Mouse (Mus musculus): Measurements from ENCODE around the gene Gstp3. TPM values are rescaled to one million over a fixed set of nuclear protein-coding genes. Genes with fewer than 3 reads are reported as not detected.
"Not testable (repeated sequence)": the region's sequence is repeated elsewhere in the genome, so short reads cannot be mapped to it uniquely, and the experiment has no call there.

Gene Gstp3
- polyA plus RNA-seq, 1 experiment from 2014 or later = not detected

GRCm38 (mm10) chr19:4060044-4060898 lies 902 bp upstream of the Gstp3 start:
- not testable (repeated sequence) for H3K9me3 ChIP-seq (replicated peaks; ENCODE audit: control insufficient read depth, low read length, poor library complexity, severe bottlenecking); H3K4me3 ChIP-seq (ENCODE audit: low read depth, low read length); H3K9ac ChIP-seq (ENCODE audit: low read depth, low read length); ATAC-seq; H3K36me3 ChIP-seq (ENCODE audit: control insufficient read depth, insufficient read depth, low read length); H3K4me2 ChIP-seq (ENCODE audit: low read length); H3K27me3 ChIP-seq (ENCODE audit: control insufficient read depth, insufficient read depth, low read depth, low read length); H3K27ac ChIP-seq (ENCODE audit: low read length); H3K4me1 ChIP-seq (ENCODE audit: control insufficient read depth, insufficient read depth, low read length)
- 87% methylated on average over 8 of the region's 8 CpGs for WGBS

DNA sequence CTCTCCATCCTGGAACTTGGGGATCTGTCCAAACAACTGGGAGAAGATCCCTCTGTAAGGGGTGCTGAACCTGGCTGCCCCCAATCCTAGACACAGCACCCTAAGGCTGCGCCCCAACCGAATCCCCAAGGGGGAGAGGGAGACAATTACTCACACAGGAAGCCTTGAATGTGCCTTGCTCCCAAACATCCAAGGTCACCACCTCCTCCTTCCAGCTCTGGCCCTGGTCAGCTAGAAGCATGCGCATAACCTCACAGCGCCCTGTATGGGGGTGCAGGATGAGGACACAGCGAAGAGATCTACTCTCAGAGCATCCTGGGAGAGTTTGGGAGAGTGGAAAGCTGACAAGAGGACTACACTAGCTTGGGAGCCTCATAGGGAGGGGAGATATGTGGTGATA lies 788 bp downstream of the Gstp3 start:
- no peaks in the 10 kb centered on the region for H3K4me1 ChIP-seq (ENCODE audit: control insufficient read depth, insufficient read depth, low read length)
- H3K4me2 ChIP-seq (ENCODE audit: low read length) = no peak overlapping the region
- no peak overlapping the region for H3K9ac ChIP-seq (ENCODE audit: low read depth, low read length)
- no peak overlapping the region for H3K4me3 ChIP-seq (ENCODE audit: low read depth, low read length)
- H3K36me3 ChIP-seq (ENCODE audit: control insufficient read depth, insufficient read depth, low read length) = no peaks in the 10 kb centered on the region
- no peak overlapping the region for H3K27ac ChIP-seq (ENCODE audit: low read length)
- H3K27me3 ChIP-seq (ENCODE audit: control insufficient read depth, insufficient read depth, low read depth, low read length) = no peaks in the 10 kb centered on the region
- H3K9me3 ChIP-seq (replicated peaks; ENCODE audit: control insufficient read depth, low read length, poor library complexity, severe bottlenecking) = no peaks in the 10 kb centered on the region
- no peak for ATAC-seq
- WGBS = 86% methylated on average over 5 of the region's 5 CpGs

DNA sequence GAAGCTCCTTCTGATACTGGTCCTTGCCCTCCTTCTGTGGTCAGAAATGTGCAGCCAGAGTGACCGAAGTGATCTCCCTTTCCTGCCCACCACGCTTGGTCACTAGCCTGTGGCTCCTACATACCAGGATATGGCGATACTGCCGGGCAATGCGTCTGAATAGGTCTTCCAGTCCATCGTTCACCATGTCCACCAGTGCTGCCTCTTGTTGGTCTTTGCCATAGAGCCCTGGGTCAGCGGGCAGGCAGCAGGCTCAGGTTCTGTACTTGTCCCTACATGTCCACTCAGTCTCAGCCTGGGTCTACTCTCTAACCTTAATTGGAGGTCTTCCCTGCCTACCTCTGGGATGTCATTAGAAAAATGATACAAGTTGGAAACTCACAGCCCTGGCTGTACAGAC lies 1.4 kb downstream of the Gstp3 start:
- H3K27ac ChIP-seq (ENCODE audit: low read length) = no peak overlapping the region
- WGBS = 90% methylated on average over 7 of the region's 7 CpGs
- no peaks in the 10 kb centered on the region for H3K27me3 ChIP-seq (ENCODE audit: control insufficient read depth, insufficient read depth, low read depth, low read length)
- H3K36me3 ChIP-seq (ENCODE audit: control insufficient read depth, insufficient read depth, low read length) = no peaks in the 10 kb centered on the region
- H3K9me3 ChIP-seq (replicated peaks; ENCODE audit: control insufficient read depth, low read length, poor library complexity, severe bottlenecking) = no peaks in the 10 kb centered on the region
- no peak overlapping the region for H3K9ac ChIP-seq (ENCODE audit: low read depth, low read length)
- no peaks in the 10 kb centered on the region for H3K4me1 ChIP-seq (ENCODE audit: control insufficient read depth, insufficient read depth, low read length)
- ATAC-seq = no peak
- no peak overlapping the region for H3K4me3 ChIP-seq (ENCODE audit: low read depth, low read length)
- no peak overlapping the region for H3K4me2 ChIP-seq (ENCODE audit: low read length)

DNA sequence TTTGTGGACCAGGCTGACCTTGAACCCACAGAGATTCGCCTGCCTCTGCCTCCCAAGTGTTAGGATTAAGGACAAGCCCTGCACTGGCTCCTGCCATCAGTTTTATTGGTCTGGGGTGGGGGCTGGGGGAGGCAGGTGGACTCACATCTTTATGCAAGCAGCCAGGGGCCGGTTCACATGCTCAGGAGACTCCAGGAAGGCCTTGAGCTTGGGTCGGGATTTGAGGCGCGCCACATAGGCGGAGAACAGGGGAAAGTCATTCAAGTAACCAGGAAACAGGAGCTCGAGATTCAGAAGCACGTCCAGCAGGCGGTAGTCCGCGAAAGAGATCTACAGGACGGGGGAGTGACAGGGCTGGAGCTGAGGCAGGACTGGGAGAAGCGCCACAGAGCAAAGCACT lies 2.0 kb downstream of the Gstp3 start:
- no peak overlapping the region for H3K4me3 ChIP-seq (ENCODE audit: low read depth, low read length)
- no peaks in the 10 kb centered on the region for H3K9me3 ChIP-seq (replicated peaks; ENCODE audit: control insufficient read depth, low read length, poor library complexity, severe bottlenecking)
- no peaks in the 10 kb centered on the region for H3K27me3 ChIP-seq (ENCODE audit: control insufficient read depth, insufficient read depth, low read depth, low read length)
- H3K4me1 ChIP-seq (ENCODE audit: control insufficient read depth, insufficient read depth, low read length) = no peaks in the 10 kb centered on the region
- no peak overlapping the region for H3K4me2 ChIP-seq (ENCODE audit: low read length)
- ATAC-seq = no peak
- no peak overlapping the region for H3K9ac ChIP-seq (ENCODE audit: low read depth, low read length)
- WGBS = 81% methylated on average over 13 of the region's 13 CpGs
- no peak overlapping the region for H3K27ac ChIP-seq (ENCODE audit: low read length)
- no peaks in the 10 kb centered on the region for H3K36me3 ChIP-seq (ENCODE audit: control insufficient read depth, insufficient read depth, low read length)

GRCm38 (mm10) chr19:4056727-4057126 lies 2.6 kb downstream of the Gstp3 start:
- H3K4me1 ChIP-seq (ENCODE audit: control insufficient read depth, insufficient read depth, low read length) = no peaks in the 10 kb centered on the region
- H3K9me3 ChIP-seq (replicated peaks; ENCODE audit: control insufficient read depth, low read length, poor library complexity, severe bottlenecking) = no peaks in the 10 kb centered on the region
- H3K4me2 ChIP-seq (ENCODE audit: low read length) = no peak overlapping the region
- H3K27me3 ChIP-seq (ENCODE audit: control insufficient read depth, insufficient read depth, low read depth, low read length) = no peaks in the 10 kb centered on the region
- H3K9ac ChIP-seq (ENCODE audit: low read depth, low read length) = no peak overlapping the region
- no peaks in the 10 kb centered on the region for H3K36me3 ChIP-seq (ENCODE audit: control insufficient read depth, insufficient read depth, low read length)
- 30% methylated on average over 4 of the region's 4 CpGs for WGBS
- ATAC-seq = no peak
- no peak overlapping the region for H3K4me3 ChIP-seq (ENCODE audit: low read depth, low read length)
- H3K27ac ChIP-seq (ENCODE audit: low read length) = no peak overlapping the region

DNA sequence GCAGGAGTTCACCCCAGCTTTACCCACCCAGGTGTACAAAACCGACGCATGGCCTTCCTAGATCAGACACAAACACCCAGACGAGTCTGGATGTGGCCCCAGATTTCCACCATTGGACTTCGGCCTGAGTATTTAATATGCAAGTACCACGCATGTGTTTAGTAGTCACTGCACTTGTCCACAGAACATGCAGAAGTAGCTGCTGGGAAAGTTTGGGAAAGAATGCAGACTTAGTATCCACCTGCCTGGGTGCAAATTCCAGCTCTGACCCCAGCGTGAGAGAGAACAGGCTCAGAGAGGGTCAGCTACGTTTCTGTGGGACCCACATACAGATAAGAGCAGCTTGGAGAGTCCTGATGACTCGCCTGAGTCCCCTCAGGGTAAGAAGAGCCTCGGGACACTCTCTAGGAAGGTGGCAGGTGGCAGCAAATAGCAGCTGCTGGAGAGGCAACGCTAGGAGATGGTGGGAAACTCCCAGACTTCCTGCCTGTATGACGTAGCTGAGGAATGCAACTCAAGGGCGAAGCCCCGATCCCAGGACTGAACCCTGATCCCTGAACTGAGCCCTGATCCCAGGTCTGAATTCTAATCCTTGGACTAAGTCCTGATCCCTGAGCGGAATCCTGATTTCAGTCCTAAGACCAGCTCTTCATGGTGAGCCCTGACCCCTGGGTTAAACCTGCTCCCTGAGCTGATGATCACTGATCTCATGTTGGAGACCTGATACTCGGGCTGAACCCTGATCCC lies 3.2 kb downstream of the Gstp3 start:
- Histone ChIP-seq H3K9me3 (replicated peaks; ENCODE audit: control insufficient read depth, low read length, poor library complexity, severe bottlenecking) (no peaks in the 10 kb centered on the region), H3K27me3 (ENCODE audit: control insufficient read depth, insufficient read depth, low read depth, low read length) (no peaks in the 10 kb centered on the region), H3K9ac (ENCODE audit: low read depth, low read length) (no peak overlapping the region), H3K4me3 (ENCODE audit: low read depth, low read length) (no peak overlapping the region), H3K36me3 (ENCODE audit: control insufficient read depth, insufficient read depth, low read length) (no peaks in the 10 kb centered on the region), H3K4me1 (ENCODE audit: control insufficient read depth, insufficient read depth, low read length) (no peaks in the 10 kb centered on the region), H3K4me2 (ENCODE audit: low read length) (no peak overlapping the region), H3K27ac (ENCODE audit: low read length) (no peak overlapping the region)
- WGBS = 63% methylated on average over 15 of the region's 15 CpGs
- ATAC-seq = no peak

GRCm38 (mm10) chr19:4055216-4055946 lies 4.0 kb downstream of the Gstp3 start:
- H3K4me3 ChIP-seq (ENCODE audit: low read depth, low read length) = no peak overlapping the region
- no peak overlapping the region for H3K4me2 ChIP-seq (ENCODE audit: low read length)
- ATAC-seq = no peak
- no peak overlapping the region for H3K9ac ChIP-seq (ENCODE audit: low read depth, low read length)
- no peaks in the 10 kb centered on the region for H3K4me1 ChIP-seq (ENCODE audit: control insufficient read depth, insufficient read depth, low read length)
- no peaks in the 10 kb centered on the region for H3K9me3 ChIP-seq (replicated peaks; ENCODE audit: control insufficient read depth, low read length, poor library complexity, severe bottlenecking)
- H3K36me3 ChIP-seq (ENCODE audit: control insufficient read depth, insufficient read depth, low read length) = no peaks in the 10 kb centered on the region
- no peaks in the 10 kb centered on the region for H3K27me3 ChIP-seq (ENCODE audit: control insufficient read depth, insufficient read depth, low read depth, low read length)
- WGBS = 67% methylated on average over 8 of the region's 8 CpGs
- H3K27ac ChIP-seq (ENCODE audit: low read length) = no peak overlapping the region

DNA sequence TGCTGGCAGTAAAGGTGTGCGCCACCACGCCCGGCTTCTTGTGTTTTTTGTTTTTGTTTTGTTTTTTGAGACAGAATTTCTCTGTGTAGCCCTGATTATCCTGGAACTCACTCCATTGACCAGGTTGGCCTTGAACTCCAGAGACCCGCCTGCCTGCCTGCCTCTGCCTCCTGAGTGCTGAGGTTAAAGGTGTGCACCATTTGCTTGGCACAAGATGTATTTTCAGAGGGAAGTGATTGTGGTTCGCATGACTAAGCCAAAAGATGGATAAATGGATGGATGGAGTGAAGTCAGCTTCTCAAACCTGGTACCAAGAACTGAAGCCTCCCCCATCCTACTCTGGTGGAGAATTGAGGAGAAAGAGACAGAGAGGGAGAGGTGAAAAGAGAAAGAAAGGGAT lies 4.8 kb downstream of the Gstp3 start:
- no peak overlapping the region for H3K4me2 ChIP-seq (ENCODE audit: low read length)
- H3K4me3 ChIP-seq (ENCODE audit: low read depth, low read length) = no peak overlapping the region
- no peak overlapping the region for H3K9ac ChIP-seq (ENCODE audit: low read depth, low read length)
- H3K27me3 ChIP-seq (ENCODE audit: control insufficient read depth, insufficient read depth, low read depth, low read length) = no peaks in the 10 kb centered on the region
- H3K9me3 ChIP-seq (replicated peaks; ENCODE audit: control insufficient read depth, low read length, poor library complexity, severe bottlenecking) = no peaks in the 10 kb centered on the region
- no peak for ATAC-seq
- no peak overlapping the region for H3K27ac ChIP-seq (ENCODE audit: low read length)
- no peaks in the 10 kb centered on the region for H3K36me3 ChIP-seq (ENCODE audit: control insufficient read depth, insufficient read depth, low read length)
- no peaks in the 10 kb centered on the region for H3K4me1 ChIP-seq (ENCODE audit: control insufficient read depth, insufficient read depth, low read length)
- WGBS = 93% methylated on average over 5 of the region's 5 CpGs

Data from midbrain, embryonic 16.5 days (tissue).